Mouse (Mus musculus): ENCODE measurements around the gene Glod5. TPM values are rescaled to one million over a fixed set of nuclear protein-coding genes. Genes with fewer than 3 reads are reported as not detected.
"Not testable (repeated sequence)": the region's sequence is repeated elsewhere in the genome, so short reads cannot be mapped to it uniquely, and the experiment has no call there.

Glod5 gene
- total RNA-seq (2014; rRNA removed; ENCODE audit: low replicate concordance) = not detected in 2 replicates
- 0.55 TPM in 2 replicates for polyA plus RNA-seq (2015; fragmentation: Nextera tagmentation; extraction: Ambion mirVana)

DNA sequence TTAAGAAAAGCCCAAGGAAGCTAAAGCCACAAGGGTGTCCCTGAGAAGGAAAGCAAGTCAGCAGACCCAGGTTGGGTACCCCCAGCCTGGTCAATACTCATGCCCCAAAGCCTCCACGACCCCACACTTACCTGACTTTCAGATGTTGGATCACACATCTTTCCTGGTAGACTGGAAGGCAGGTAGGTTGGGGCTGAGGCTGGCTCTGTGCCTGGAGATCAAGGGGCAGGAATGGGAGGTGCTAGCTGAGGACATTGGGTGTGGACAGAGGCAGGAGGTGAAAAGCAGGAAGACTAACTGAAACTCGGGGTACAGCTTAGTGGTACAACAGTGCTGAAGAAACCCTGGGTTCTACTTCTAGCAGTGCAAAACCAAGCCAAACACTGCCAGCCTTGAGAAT lies at the start of gene Glod5:
Glod5 (minus strand) TSS at position 207 of the 400 bp plus-strand sequence.
- H3K27ac ChIP-seq (ENCODE audit: low read depth) = no peak within 1 kb of the TSS
- no peaks in the 10 kb centered on the region for H3K4me1 ChIP-seq (ENCODE audit: control insufficient read depth, insufficient read depth)
- no peak for DNase-seq (ENCODE audit: low spot score)
- no peaks in the 10 kb centered on the region for H3K36me3 ChIP-seq (replicated peaks; ENCODE audit: control insufficient read depth, insufficient read depth, low read length)
- H3K9me3 ChIP-seq (replicated peaks; ENCODE audit: control insufficient read depth, low read length) = no peaks in the 10 kb centered on the region
- H3K4me2 ChIP-seq (ENCODE audit: low read depth, low read length) = no peak within 1 kb of the TSS
- no peak within 1 kb of the TSS for H3K4me3 ChIP-seq (ENCODE audit: low read depth, low read length)
- ATAC-seq (ENCODE audit: insufficient read depth, low read depth) = no peak
- H3K27me3 ChIP-seq (ENCODE audit: control insufficient read depth, insufficient read depth, low read length) = no peaks in the 10 kb centered on the region
- no peak within 1 kb of the TSS for H3K9ac ChIP-seq (replicated peaks; ENCODE audit: low read depth, low read length)
- TF ChIP-seq EP300 (IDR thresholded peaks at IDR 0.05; ENCODE audit: low read depth) = no peak
- no peak for TF ChIP-seq CTCF (IDR thresholded peaks at IDR 0.05; ENCODE audit: low read depth)
- WGBS = 46% methylated on average over 2 of the region's 2 CpGs

DNA sequence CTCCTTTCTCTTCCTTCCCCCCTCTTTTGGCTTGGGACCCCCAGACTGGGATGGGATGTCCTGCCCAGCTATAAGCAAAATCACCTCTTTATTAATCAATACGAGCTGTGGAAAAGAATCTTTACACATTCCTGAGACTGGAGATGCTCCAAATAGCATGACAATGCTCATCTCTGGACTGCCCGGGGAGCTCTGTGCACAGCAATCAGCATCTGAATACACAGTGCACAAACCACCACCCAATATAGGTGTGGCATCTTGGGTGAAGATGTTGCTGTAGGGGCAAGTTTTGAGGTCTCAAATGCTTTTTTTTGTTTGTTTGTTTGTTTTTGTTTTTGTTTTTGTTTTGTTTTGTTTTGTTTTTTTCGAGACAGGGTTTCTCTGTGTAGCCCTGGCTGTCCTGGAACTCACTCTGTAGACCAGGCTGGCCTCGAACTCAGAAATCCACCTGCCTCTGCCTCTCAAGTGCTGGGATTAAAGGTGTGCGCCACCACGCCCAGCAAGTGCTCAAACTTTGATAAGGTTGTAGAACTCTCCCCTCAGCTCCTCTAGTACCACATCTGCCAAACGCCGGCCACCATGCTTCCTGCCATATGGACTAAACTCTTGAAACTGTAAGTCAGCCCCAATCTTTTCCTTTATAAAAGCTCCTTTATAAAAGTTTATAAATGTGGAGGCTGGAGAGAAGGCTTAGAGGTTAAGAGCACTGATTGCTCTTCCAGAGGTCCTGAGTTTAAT lies 32.9 kb upstream of the Glod5 start:
- 71% methylated on average over 8 of the region's 8 CpGs for WGBS
- not testable (repeated sequence) for H3K9ac ChIP-seq (replicated peaks; ENCODE audit: low read depth, low read length); H3K4me3 ChIP-seq (ENCODE audit: low read depth, low read length); H3K27me3 ChIP-seq (ENCODE audit: control insufficient read depth, insufficient read depth, low read length); H3K27ac ChIP-seq (ENCODE audit: low read depth); ATAC-seq (ENCODE audit: insufficient read depth, low read depth); H3K4me1 ChIP-seq (ENCODE audit: control insufficient read depth, insufficient read depth); H3K36me3 ChIP-seq (replicated peaks; ENCODE audit: control insufficient read depth, insufficient read depth, low read length); DNase-seq (ENCODE audit: low spot score); H3K4me2 ChIP-seq (ENCODE audit: low read depth, low read length); H3K9me3 ChIP-seq (replicated peaks; ENCODE audit: control insufficient read depth, low read length)

DNA sequence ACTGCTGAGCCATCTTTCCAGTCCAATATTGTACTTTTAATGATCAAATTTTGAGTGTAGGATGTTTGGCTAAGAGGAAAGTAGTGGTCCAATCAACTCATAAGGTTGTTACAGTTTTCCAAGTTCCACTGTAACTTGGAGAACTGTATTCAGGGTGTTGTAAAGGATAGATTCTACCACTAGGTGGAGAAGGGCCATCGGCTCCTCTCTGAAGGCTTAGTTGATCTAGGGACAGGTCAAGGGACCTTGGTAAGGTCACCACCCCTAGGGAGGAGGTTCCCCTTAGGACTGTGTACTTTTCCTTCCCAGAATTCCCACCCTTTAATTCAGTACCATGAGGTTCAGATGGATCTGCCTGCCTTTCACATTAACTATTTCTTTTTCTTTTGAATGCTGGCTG lies 14.7 kb upstream of the Glod5 start:
- no peak for DNase-seq (ENCODE audit: low spot score)

DNA sequence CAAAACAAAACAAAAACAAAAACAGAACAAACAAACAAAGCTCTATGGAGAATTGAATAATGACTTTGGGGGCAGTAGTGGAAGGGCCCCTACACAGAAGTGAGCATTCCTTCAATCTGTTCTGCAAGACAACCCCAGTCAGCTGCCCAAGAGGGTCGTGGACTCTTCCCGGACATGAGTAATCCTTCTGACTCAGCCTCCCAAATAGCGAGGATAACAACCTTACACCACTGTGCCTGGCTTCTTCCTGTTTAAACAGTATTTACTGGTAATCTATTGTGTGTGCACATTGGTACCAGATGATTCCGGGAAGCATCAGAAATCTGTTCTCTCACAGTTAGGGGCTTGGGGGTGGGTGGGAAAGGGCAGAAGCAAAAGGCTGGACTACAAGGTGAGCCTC lies 8.5 kb upstream of the Glod5 start:
- 65% methylated on average over 4 of the region's 4 CpGs for WGBS
- Histone ChIP-seq H3K9ac (replicated peaks; ENCODE audit: low read depth, low read length) (no peak overlapping the region), H3K9me3 (replicated peaks; ENCODE audit: control insufficient read depth, low read length) (no peaks in the 10 kb centered on the region), H3K4me3 (ENCODE audit: low read depth, low read length) (no peak overlapping the region), H3K27ac (ENCODE audit: low read depth) (no peak overlapping the region), H3K36me3 (replicated peaks; ENCODE audit: control insufficient read depth, insufficient read depth, low read length) (no peaks in the 10 kb centered on the region), H3K4me1 (ENCODE audit: control insufficient read depth, insufficient read depth) (no peaks in the 10 kb centered on the region), H3K27me3 (ENCODE audit: control insufficient read depth, insufficient read depth, low read length) (no peaks in the 10 kb centered on the region), H3K4me2 (ENCODE audit: low read depth, low read length) (no peak overlapping the region)
- no peak for ATAC-seq (ENCODE audit: insufficient read depth, low read depth)
- no peak for DNase-seq (ENCODE audit: low spot score)
- TF ChIP-seq EP300 (IDR thresholded peaks at IDR 0.05; ENCODE audit: low read depth) = no peak
- TF ChIP-seq CTCF (IDR thresholded peaks at IDR 0.05; ENCODE audit: low read depth) = no peak

More for the DNA sequence above, 14.7 kb upstream of the Glod5 start:
- no peak overlapping the region for H3K9ac ChIP-seq (replicated peaks; ENCODE audit: low read depth, low read length)
- peak; percentile 15 for TF ChIP-seq CTCF (IDR thresholded peaks at IDR 0.05; ENCODE audit: low read depth)
- TF ChIP-seq EP300 (IDR thresholded peaks at IDR 0.05; ENCODE audit: low read depth) = no peak
- H3K4me3 ChIP-seq (ENCODE audit: low read depth, low read length) = no peak overlapping the region
- H3K4me1 ChIP-seq (ENCODE audit: control insufficient read depth, insufficient read depth) = no peaks in the 10 kb centered on the region
- no peaks in the 10 kb centered on the region for H3K36me3 ChIP-seq (replicated peaks; ENCODE audit: control insufficient read depth, insufficient read depth, low read length)
- no peak for ATAC-seq (ENCODE audit: insufficient read depth, low read depth)
- H3K4me2 ChIP-seq (ENCODE audit: low read depth, low read length) = no peak overlapping the region
- H3K9me3 ChIP-seq (replicated peaks; ENCODE audit: control insufficient read depth, low read length) = no peaks in the 10 kb centered on the region
- H3K27me3 ChIP-seq (ENCODE audit: control insufficient read depth, insufficient read depth, low read length) = no peaks in the 10 kb centered on the region
- H3K27ac ChIP-seq (ENCODE audit: low read depth) = no peak overlapping the region
- WGBS = 63% methylated on average over 1 of the region's 1 CpGs

DNA sequence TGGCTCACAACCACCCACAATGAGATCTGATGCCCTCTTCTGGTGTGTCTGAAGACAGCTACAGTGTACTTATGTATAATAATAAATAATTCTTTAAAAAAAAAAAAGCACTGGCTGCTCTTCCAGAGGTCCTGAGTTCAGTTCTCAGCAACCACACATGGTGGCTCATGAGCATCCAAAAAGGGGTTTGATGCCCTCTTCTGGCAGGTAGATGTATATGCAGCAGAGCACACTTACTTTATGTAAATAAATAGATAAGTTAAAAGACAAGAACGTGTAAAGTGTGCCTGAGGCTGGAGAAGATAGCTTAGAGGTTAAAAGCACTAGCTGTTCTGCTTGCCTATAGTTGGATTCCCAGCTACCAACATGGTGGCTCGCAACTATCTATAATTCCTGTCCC lies 6.5 kb upstream of the Glod5 start:
- H3K27ac ChIP-seq (ENCODE audit: low read depth) = no peak overlapping the region
- TF ChIP-seq CTCF (IDR thresholded peaks at IDR 0.05; ENCODE audit: low read depth) = no peak
- TF ChIP-seq EP300 (IDR thresholded peaks at IDR 0.05; ENCODE audit: low read depth) = no peak
- no peak overlapping the region for H3K4me3 ChIP-seq (ENCODE audit: low read depth, low read length)
- no peaks in the 10 kb centered on the region for H3K27me3 ChIP-seq (ENCODE audit: control insufficient read depth, insufficient read depth, low read length)
- H3K4me1 ChIP-seq (ENCODE audit: control insufficient read depth, insufficient read depth) = no peaks in the 10 kb centered on the region
- no peak overlapping the region for H3K4me2 ChIP-seq (ENCODE audit: low read depth, low read length)
- H3K9ac ChIP-seq (replicated peaks; ENCODE audit: low read depth, low read length) = no peak overlapping the region
- WGBS = 58% methylated on average over 2 of the region's 2 CpGs
- H3K36me3 ChIP-seq (replicated peaks; ENCODE audit: control insufficient read depth, insufficient read depth, low read length) = no peaks in the 10 kb centered on the region
- DNase-seq (ENCODE audit: low spot score) (no peak), ATAC-seq (ENCODE audit: insufficient read depth, low read depth) (no peak)
- no peaks in the 10 kb centered on the region for H3K9me3 ChIP-seq (replicated peaks; ENCODE audit: control insufficient read depth, low read length)

All from heart, postnatal 0 days (tissue).